Mouse (Mus musculus) spleen, postnatal 4 days (tissue): ENCODE measurements around the gene Tenm4.

Source experiments
- DNase-seq, 2 experiments: peaks; one replicate each; pipeline ENCODE4 v3.0.0; 2022; ENCODE audit warnings: low spot score in 2 of 2

The Tenm4 gene

GRCm38 (mm10) chr7:96341479-96341878, 170.4 kb downstream of the Tenm4 start:
- no peak for DNase-seq

GRCm38 (mm10) chr7:96342996-96343395, 171.9 kb downstream of the Tenm4 start:
- DNase-seq: no peak

- no peak for DNase-seq
These were observed 172.6 kb downstream of the Tenm4 start for GRCm38 (mm10) chr7:96343667-96344066.

GRCm38 (mm10) chr7:96352671-96353070, 181.6 kb downstream of the Tenm4 start:
- no peak for DNase-seq

- no peak for DNase-seq
These were observed 185.3 kb downstream of the Tenm4 start for GRCm38 (mm10) chr7:96356285-96356811.

GRCm38 (mm10) chr7:96357550-96357949, 186.5 kb downstream of the Tenm4 start:
- no peak for DNase-seq

- DNase-seq: no peak
These were observed 192.3 kb downstream of the Tenm4 start for GRCm38 (mm10) chr7:96363311-96363710.

- no peak for DNase-seq
These were observed 198.9 kb downstream of the Tenm4 start for GRCm38 (mm10) chr7:96369947-96370346.

- DNase-seq: no peak
These were observed 203.1 kb downstream of the Tenm4 start for GRCm38 (mm10) chr7:96374004-96374663.

- DNase-seq: no peak
These were observed 204.5 kb downstream of the Tenm4 start for GRCm38 (mm10) chr7:96375507-96375906.

GRCm38 (mm10) chr7:96383686-96384528, 212.9 kb downstream of the Tenm4 start:
- no peak for DNase-seq

- no peak for DNase-seq
These were observed 213.9 kb downstream of the Tenm4 start for GRCm38 (mm10) chr7:96384726-96385500.

GRCm38 (mm10) chr7:96385850-96386249, 214.8 kb downstream of the Tenm4 start:
- DNase-seq: no peak

- DNase-seq: no peak
These were observed 219.1 kb downstream of the Tenm4 start for GRCm38 (mm10) chr7:96390034-96390670.

- no peak for DNase-seq
These were observed 219.8 kb downstream of the Tenm4 start for GRCm38 (mm10) chr7:96390894-96391293.

GRCm38 (mm10) chr7:96391797-96392472, 220.9 kb downstream of the Tenm4 start:
- DNase-seq: no peak

GRCm38 (mm10) chr7:96392600-96392999, 221.6 kb downstream of the Tenm4 start:
- no peak for DNase-seq

- DNase-seq: no peak
These were observed 226.9 kb downstream of the Tenm4 start for GRCm38 (mm10) chr7:96397940-96398339.

GRCm38 (mm10) chr7:96400411-96400810, 229.4 kb downstream of the Tenm4 start:
- DNase-seq: no peak

GRCm38 (mm10) chr7:96406630-96407214, 235.7 kb downstream of the Tenm4 start:
- peak in 1 of 2 experiments; percentile 17 for DNase-seq
